Mouse (Mus musculus) cerebellum, adult (tissue): ENCODE data around the gene Aes.
A peak's percentile ranks its signal among the peaks of the same experiment; 100 is the strongest.

ENCODE experiments used
- ATAC-seq: cut with Nextera tagmentation; 2 replicates; pipeline ENCODE4 v1.9.2; 2017; ENCODE audit warnings: mild to moderate bottlenecking, moderate library complexity, mixed read lengths; ENCODE audit not compliant: insufficient number of reproducible peaks, low FRiP score, low TSS enrichment

The Aes gene

GRCm38 (mm10) chr10:81593935-81594334, 34.6 kb downstream of the Aes start:
- peak; percentile 59; the same call in 1 of the 2 replicates for ATAC-seq

GRCm38 (mm10) chr10:81595599-81595998, 36.3 kb downstream of the Aes start:
- ATAC-seq: no peak

GRCm38 (mm10) chr10:81596611-81597010, 37.3 kb downstream of the Aes start:
- ATAC-seq: no peak

GRCm38 (mm10) chr10:81597137-81597950, 38.1 kb downstream of the Aes start:
- ATAC-seq: no peak

GRCm38 (mm10) chr10:81598342-81598741, 39.1 kb downstream of the Aes start:
- no peak for ATAC-seq

- ATAC-seq: no peak
Measured at GRCm38 (mm10) chr10:81598871-81599270, 39.6 kb downstream of the Aes start.

GRCm38 (mm10) chr10:81599630-81600029, 40.3 kb downstream of the Aes start:
- ATAC-seq: no peak

- no peak for ATAC-seq
Measured at GRCm38 (mm10) chr10:81600096-81600495, 40.8 kb downstream of the Aes start.

- ATAC-seq: peak; percentile 57; the same call in 1 of the 2 replicates
Measured at GRCm38 (mm10) chr10:81600738-81601203, 41.5 kb downstream of the Aes start, which contains the start of gene Tle6. TSS of gene Tle6 (minus strand) at chr10:81601073.

- ATAC-seq: no peak
Measured at GRCm38 (mm10) chr10:81601396-81601905, 42.2 kb downstream of the Aes start.

GRCm38 (mm10) chr10:81602741-81603151, 43.5 kb downstream of the Aes start:
- no peak for ATAC-seq

GRCm38 (mm10) chr10:81604019-81604967, 45.0 kb downstream of the Aes start:
- ATAC-seq: peak; percentile 2; the same call in 1 of the 2 replicates

GRCm38 (mm10) chr10:81604968-81605665, 45.8 kb downstream of the Aes start:
- ATAC-seq: peak; percentile 7; the same call in 1 of the 2 replicates

GRCm38 (mm10) chr10:81605666-81605973, 46.3 kb downstream of the Aes start:
- no peak for ATAC-seq

- peak; percentile 90 for ATAC-seq
Measured at GRCm38 (mm10) chr10:81605974-81606751, 46.9 kb downstream of the Aes start, which contains the start of gene BC025920. TSS of gene BC025920 (plus strand) at chr10:81606270.

GRCm38 (mm10) chr10:81608308-81608707, 49.0 kb downstream of the Aes start:
- no peak for ATAC-seq

GRCm38 (mm10) chr10:81612779-81613178, 53.5 kb downstream of the Aes start:
- no peak for ATAC-seq

- no peak for ATAC-seq
Measured at GRCm38 (mm10) chr10:81615486-81615885, 56.2 kb downstream of the Aes start.
